Mouse (Mus musculus) heart, embryonic 14.5 days (tissue): ENCODE data around the gene Sema4b. TPM values are rescaled to one million over a fixed set of nuclear protein-coding genes. Genes with fewer than 3 reads are reported as not detected.

Experiments used
- ATAC-seq: fragments of 200-750 bp; cut with Nextera tagmentation; 2 replicates; pipeline ENCODE4 v1.8.0; 2017; ENCODE audit warnings: low read depth, moderate TSS enrichment; ENCODE audit not compliant: insufficient number of reproducible peaks, insufficient read depth, low FRiP score
- H3K27ac ChIP-seq, 2 experiments: fragments of 200-500 bp in 1 of 2; fragments of 300-500 bp in 1 of 2; sonication (generic) in 1 of 2; replicated peaks in 1 of 2; 2 replicates each; pipeline ENCODE4 v1.5.1; 2012 to 2014; ENCODE audit warnings: low read depth in 2 of 2, low read length in 2 of 2, control low read depth in 1 of 2, mild to moderate bottlenecking in 1 of 2, mixed read lengths in 1 of 2; ENCODE audit not compliant: control insufficient read depth in 1 of 2, insufficient read depth in 1 of 2
- H3K27me3 ChIP-seq: fragments of 300-500 bp; sonication (generic); 2 replicates; pipeline ENCODE4 v1.6.1; 2014; ENCODE audit warnings: mild to moderate bottlenecking, low read length, control low read depth; ENCODE audit not compliant: control insufficient read depth, insufficient read depth
- H3K36me3 ChIP-seq: fragments of 300-500 bp; sonication (generic); 2 replicates; pipeline ENCODE4 v1.6.1; 2014; ENCODE audit warnings: mild to moderate bottlenecking, control low read depth, low read length, mixed read lengths; ENCODE audit not compliant: control insufficient read depth, insufficient read depth
- H3K4me1 ChIP-seq, 2 experiments: fragments of 200-500 bp in 1 of 2; fragments of 300-500 bp in 1 of 2; sonication (generic) in 1 of 2; 2 replicates each; pipeline ENCODE4 v1.6.1; 2012 to 2014; ENCODE audit warnings: low read length in 2 of 2, control low read depth in 1 of 2, mixed read lengths in 1 of 2; ENCODE audit not compliant: control insufficient read depth in 2 of 2, insufficient read depth in 2 of 2
- H3K4me2 ChIP-seq: fragments of 300-500 bp; sonication (generic); 2 replicates; pipeline ENCODE4 v1.6.1; 2014; ENCODE audit warnings: mild to moderate bottlenecking, low read length
- H3K4me3 ChIP-seq, 2 experiments: fragments of 200-500 bp in 1 of 2; fragments of 300-500 bp in 1 of 2; sonication (generic) in 1 of 2; 2 replicates each; pipeline ENCODE4 v1.5.1; 2012 to 2014; ENCODE audit warnings: low read length in 2 of 2, mild to moderate bottlenecking in 2 of 2, control low read depth in 1 of 2, low read depth in 1 of 2, moderate library complexity in 1 of 2; ENCODE audit not compliant: control insufficient read depth in 1 of 2, insufficient read depth in 1 of 2
- H3K9ac ChIP-seq: fragments of 300-500 bp; sonication (generic); 2 replicates; pipeline ENCODE4 v1.6.1; 2014; ENCODE audit warnings: mild to moderate bottlenecking, low read length
- H3K9me3 ChIP-seq: fragments of 300-500 bp; sonication (generic); 2 replicates; pipeline ENCODE4 v1.6.1; 2016; ENCODE audit warnings: low read length, control low read depth; ENCODE audit not compliant: control insufficient read depth
- WGBS: fragments of 180-500 bp; shearing (Covaris S2); extraction: QIAGEN DNeasy Blood & Tissue Kit; methylation state at CpG from one replicate; pipeline ENCODE4 v1.1.7; 2014; 5-methylcytosine and 5-hydroxymethylcytosine counted together
- polyA plus RNA-seq: library from polyadenylated mRNA; unstranded; fragments of >200 nt; fragmentation: Nextera tagmentation; extraction: Ambion mirVana; gene quantifications from 2 replicates; pipeline ENCODE4 v1.2.1, GENCODE M21; 2014

Gene Sema4b
- polyA plus RNA-seq, 1 experiment from 2014 or later, result 12.4 TPM

DNA sequence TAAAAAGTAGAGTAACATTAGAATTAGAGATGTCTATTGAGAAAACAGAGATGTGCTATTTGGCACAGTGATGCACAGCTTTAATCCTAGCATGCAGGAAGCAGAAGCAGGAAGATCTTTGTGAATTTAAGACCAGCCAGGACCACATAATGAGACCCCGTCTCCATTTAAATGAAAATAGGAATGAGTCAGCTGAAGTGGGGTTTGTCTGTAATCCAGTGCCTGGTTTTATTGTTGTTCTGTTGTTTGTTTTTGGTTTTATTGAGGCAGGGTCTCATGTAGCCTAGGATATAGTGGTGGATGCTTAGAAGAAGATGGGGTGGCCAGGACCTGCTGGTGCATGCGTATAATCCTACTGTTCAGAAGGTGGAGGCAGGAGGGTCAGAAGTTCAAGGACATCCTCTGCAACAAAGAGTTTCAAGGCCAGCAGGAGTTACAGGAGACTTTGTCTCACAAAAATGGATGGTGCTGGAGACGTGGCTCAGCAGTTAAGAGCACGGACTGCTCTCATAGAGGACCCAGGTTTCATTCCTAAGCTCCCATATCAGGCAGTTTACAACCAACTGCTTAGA, 34.6 kb downstream of the Sema4b start:
- no peak for ATAC-seq
- 78% methylated on average over 4 of the region's 4 CpGs for WGBS
- H3K4me3 ChIP-seq, result no peak overlapping the region
- no peak overlapping the region for H3K4me2 ChIP-seq
- H3K36me3 ChIP-seq, result peaks cover 95% of the 10 kb centered on the region
- H3K27me3 ChIP-seq, result no peaks in the 10 kb centered on the region
- H3K9me3 ChIP-seq, result no peaks in the 10 kb centered on the region
- H3K9ac ChIP-seq, result no peak overlapping the region
- no peaks in the 10 kb centered on the region for H3K4me1 ChIP-seq
- no peak overlapping the region for H3K27ac ChIP-seq

DNA sequence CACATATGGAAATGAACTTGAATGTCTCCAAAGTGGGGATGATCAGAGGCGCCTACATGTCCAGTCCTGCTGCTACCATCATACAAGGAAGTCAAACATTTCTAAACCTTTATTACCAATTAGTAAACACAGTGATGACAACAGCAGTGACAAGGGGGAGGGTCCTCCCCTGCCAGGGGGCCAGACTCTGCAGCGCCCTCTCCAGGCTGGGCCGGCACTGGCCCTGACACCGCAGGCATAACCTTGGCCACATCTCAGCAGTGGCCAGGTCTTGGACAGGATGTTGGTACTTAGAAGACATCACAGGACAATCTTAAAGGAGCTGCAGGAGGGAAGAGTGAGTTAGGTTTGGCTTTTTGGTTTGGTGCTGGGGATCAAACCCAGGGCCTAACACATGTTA, 40.4 kb downstream of the Sema4b start:
- Histone ChIP-seq H3K4me3 (no peak overlapping the region), H3K27ac (no peak overlapping the region), H3K4me2 (no peak overlapping the region), H3K9me3 (no peaks in the 10 kb centered on the region), H3K27me3 (no peaks in the 10 kb centered on the region), H3K4me1 (peaks cover 0 to 8% of the 10 kb centered on the region in 2 experiments; a peak in 2 of 4 replicates), H3K9ac (no peak overlapping the region), H3K36me3 (peaks cover 60% of the 10 kb centered on the region)
- WGBS, result 97% methylated on average over 4 of the region's 4 CpGs
- ATAC-seq, result no peak

DNA sequence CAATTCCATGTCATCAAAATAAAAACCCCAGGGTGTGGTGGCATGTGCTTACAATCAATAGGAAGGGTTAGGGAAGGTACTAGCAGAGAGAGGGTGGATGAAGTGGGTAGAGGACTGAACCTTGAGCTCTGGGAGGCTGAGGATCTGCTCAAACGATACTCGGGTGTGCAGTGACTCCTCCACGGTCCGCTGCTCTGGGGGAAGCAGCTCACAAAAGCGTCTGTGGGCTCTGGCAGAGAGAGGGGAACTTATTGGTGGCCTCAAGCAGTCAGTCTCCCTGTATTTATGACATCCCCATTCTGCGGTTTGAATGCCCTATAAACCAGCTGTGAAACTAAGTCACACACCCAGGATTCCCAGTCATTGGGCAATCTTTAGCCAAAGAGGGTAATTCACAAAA, 43.6 kb downstream of the Sema4b start:
- H3K9ac ChIP-seq, result no peak overlapping the region
- no peaks in the 10 kb centered on the region for H3K27me3 ChIP-seq
- peaks cover 4 to 18% of the 10 kb centered on the region in 2 experiments; a peak in 3 of 4 replicates for H3K4me1 ChIP-seq
- peaks cover 33% of the 10 kb centered on the region for H3K36me3 ChIP-seq
- no peak for ATAC-seq
- no peak overlapping the region for H3K4me2 ChIP-seq
- no peaks in the 10 kb centered on the region for H3K9me3 ChIP-seq
- no peak overlapping the region for H3K4me3 ChIP-seq
- WGBS, result 79% methylated on average over 6 of the region's 6 CpGs
- H3K27ac ChIP-seq, result no peak overlapping the region

DNA sequence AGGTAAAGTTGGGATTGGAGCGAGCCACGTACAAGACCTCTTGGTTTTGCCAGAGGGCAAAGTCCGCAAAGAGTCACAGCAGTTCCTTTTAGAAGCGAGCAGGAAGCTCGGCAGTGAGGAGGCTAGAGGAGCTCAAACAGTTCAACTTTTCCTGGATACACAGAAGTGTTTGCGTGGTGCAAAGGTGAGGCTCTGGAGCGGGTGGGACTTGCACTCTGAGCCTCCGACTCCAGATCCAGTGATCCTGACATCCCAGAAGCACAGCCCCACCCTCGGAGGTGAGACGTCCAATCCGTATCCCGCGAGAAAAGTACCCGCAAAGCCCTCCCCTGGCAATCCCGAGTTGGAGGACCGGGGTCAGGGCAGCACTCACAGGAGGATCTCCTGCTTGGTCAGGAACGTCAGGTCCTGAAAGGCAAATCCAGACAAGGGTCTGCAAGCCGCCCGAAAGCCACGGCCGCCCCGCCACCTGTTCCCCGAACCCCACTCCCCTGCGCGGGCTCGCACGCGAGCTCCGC, 45.4 kb downstream of the Sema4b start:
- peaks cover 15% of the 10 kb centered on the region for H3K36me3 ChIP-seq
- H3K27me3 ChIP-seq, result no peaks in the 10 kb centered on the region
- H3K4me1 ChIP-seq, result peaks cover 4 to 18% of the 10 kb centered on the region in 2 experiments; a peak in 3 of 4 replicates
- no peaks in the 10 kb centered on the region for H3K9me3 ChIP-seq
- peak overlapping the region; percentile 62 for H3K9ac ChIP-seq
- H3K4me3 ChIP-seq, result peak overlapping the region; percentile 53 to 59
- WGBS, result 2% methylated on average over 28 of the region's 29 CpGs
- H3K4me2 ChIP-seq, result peak overlapping the region; percentile 89
- peak overlapping the region in 1 of 2 experiments; percentile 11; a peak in 2 of 4 replicates for H3K27ac ChIP-seq
- ATAC-seq, result peak; percentile 3; the same call in 1 of the 2 replicates

DNA sequence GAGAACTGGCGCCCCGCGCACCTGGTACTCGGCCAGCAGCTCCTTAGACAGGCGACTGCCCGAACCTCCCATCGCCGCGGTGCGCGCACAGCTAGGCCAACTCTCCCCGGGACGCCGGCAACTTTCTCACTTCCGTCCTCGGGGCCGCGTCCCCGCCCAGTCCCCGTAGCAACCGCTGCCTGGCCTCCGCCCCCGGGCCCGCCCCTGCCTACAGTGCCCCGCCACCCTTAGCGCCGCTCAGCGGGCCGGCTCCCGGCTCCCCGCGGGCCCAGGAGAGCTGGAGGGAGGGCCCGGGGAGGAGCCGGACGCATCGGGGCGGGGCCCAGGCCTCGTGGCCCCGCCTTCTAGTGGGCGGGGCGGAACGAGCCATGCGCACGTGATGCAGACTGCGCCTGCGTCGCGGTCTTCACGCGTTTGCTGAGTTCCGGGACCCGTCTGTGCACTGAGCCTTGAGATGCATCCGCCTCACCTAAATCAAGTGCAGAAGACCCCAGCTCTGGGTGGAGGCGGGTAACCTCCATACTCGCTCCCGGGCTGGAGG, 45.9 kb downstream of the Sema4b start, which contains the start of the genes Cib1 and Gdpgp1:
Gene Cib1, minus strand, starts transcription at position 325 of the 541 bp plus-strand sequence.
Gene Gdpgp1, plus strand, starts transcription at position 377 of the 541 bp plus-strand sequence.
- H3K27ac ChIP-seq, result peak within 1 kb of the TSS; percentile 52 to 75; a peak in 3 of 4 replicates
- peaks cover 10% of the 10 kb centered on the region for H3K36me3 ChIP-seq
- no peaks in the 10 kb centered on the region for H3K9me3 ChIP-seq
- 1% methylated on average over 53 of the region's 56 CpGs for WGBS
- peak; percentile 100 for ATAC-seq
- H3K4me3 ChIP-seq, result peak within 1 kb of the TSS; percentile 53 to 69
- H3K9ac ChIP-seq, result peak within 1 kb of the TSS; percentile 82
- H3K4me1 ChIP-seq, result peaks cover 4 to 18% of the 10 kb centered on the region in 2 experiments; a peak in 3 of 4 replicates
- H3K4me2 ChIP-seq, result peak within 1 kb of the TSS; percentile 89
- no peaks in the 10 kb centered on the region for H3K27me3 ChIP-seq

DNA sequence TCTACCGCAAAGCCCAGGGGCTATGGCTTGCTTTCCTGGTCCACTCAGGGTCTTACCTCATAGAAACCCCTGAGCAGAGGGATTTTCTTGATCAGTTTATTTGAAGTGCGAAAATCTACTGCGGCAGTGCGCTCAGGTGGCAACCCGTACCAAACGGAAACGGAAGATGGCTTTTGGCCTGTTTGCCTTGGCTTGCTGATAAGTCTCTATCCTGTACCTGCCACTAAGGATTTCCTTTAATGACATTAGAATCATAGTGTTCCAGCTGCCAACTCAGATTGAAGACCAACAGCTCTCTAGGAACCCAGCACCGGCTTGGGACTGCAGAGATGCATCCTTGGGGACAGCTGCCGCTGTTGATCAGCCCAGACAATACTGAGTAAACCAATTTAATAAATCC, 47.2 kb downstream of the Sema4b start:
- Histone ChIP-seq H3K4me2 (peak overlapping the region; percentile 89), H3K4me3 (peak overlapping the region in 1 of 2 experiments; percentile 53; a peak in 1 of 4 replicates), H3K4me1 (peaks cover 4 to 18% of the 10 kb centered on the region in 2 experiments; a peak in 3 of 4 replicates), H3K9ac (peak overlapping the region; percentile 50), H3K36me3 (peaks cover 8% of the 10 kb centered on the region), H3K27me3 (no peaks in the 10 kb centered on the region), H3K9me3 (no peaks in the 10 kb centered on the region), H3K27ac (no peak overlapping the region)
- ATAC-seq, result no peak
- WGBS, result 64% methylated on average over 9 of the region's 9 CpGs

DNA sequence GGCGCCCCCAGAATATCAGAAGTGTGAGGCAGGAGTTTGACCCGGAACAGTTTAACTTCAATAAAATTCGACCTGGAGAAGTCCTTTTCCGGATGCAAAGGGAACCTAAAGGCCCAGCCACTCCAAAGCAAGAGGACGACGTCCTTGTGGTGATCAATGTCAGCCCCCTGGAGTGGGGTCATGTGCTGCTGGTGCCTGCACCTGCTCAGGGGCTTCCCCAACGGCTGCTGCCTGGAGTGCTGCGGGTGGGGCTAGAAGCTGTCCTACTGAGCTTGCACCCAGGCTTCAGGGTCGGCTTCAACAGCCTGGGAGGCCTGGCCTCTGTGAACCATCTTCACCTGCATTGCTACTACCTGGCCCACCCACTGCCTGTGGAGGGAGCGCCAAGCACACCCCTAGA, 51.9 kb downstream of the Sema4b start:
- WGBS, result 88% methylated on average over 10 of the region's 10 CpGs
- H3K9me3 ChIP-seq, result no peaks in the 10 kb centered on the region
- H3K4me2 ChIP-seq, result no peak overlapping the region
- no peak overlapping the region for H3K27ac ChIP-seq
- H3K36me3 ChIP-seq, result peaks cover 24% of the 10 kb centered on the region
- no peaks in the 10 kb centered on the region for H3K27me3 ChIP-seq
- H3K9ac ChIP-seq, result no peak overlapping the region
- ATAC-seq, result no peak
- H3K4me1 ChIP-seq, result peaks cover 4 to 6% of the 10 kb centered on the region in 2 experiments
- no peak overlapping the region for H3K4me3 ChIP-seq
